Mouse (Mus musculus) heart, adult 2 months (tissue): ENCODE data around the gene Gmeb1.

Experiments
- CTCF ChIP-seq: fragments of 200-600 bp; IDR thresholded peaks from 2 replicates; pipeline ENCODE4 v1.8.1; 2022; ENCODE audit warnings: antibody characterized with exemption, mild to moderate bottlenecking, moderate library complexity
- EP300 ChIP-seq: fragments of 200-500 bp; IDR thresholded peaks from 2 replicates; pipeline ENCODE4 v1.6.1; 2011; ENCODE audit warnings: low read depth, low read length, control low read depth; ENCODE audit not compliant: insufficient read depth

- TF ChIP-seq CTCF (no peak), EP300 (peak; percentile 81)
Measured at GRCm38 (mm10) chr4:132274156-132274862, 12.9 kb upstream of the Gmeb1 start, which contains the start of gene Taf12.
